Mouse (Mus musculus) kidney, embryonic 14.5 days (tissue): ENCODE results near the gene Slc22a14. TPM values are rescaled to one million over a fixed set of nuclear protein-coding genes. Genes with fewer than 3 reads are reported as not detected.

Source experiments
- ATAC-seq: fragments of 200-750 bp; cut with Nextera tagmentation; 2 replicates; pipeline ENCODE4 v1.8.0; 2017; ENCODE audit warnings: moderate number of reproducible peaks, mild to moderate bottlenecking, moderate TSS enrichment, moderate library complexity; ENCODE audit not compliant: low FRiP score, low TSS enrichment
- H3K27ac ChIP-seq: fragments of 300-500 bp; sonication (generic); 2 replicates; pipeline ENCODE4 v1.5.1; 2014; ENCODE audit warnings: low read depth, mild to moderate bottlenecking, low read length, moderate library complexity, mixed read lengths
- H3K27me3 ChIP-seq: fragments of 300-500 bp; sonication (generic); 2 replicates; pipeline ENCODE4 v1.6.1; 2014; ENCODE audit warnings: mild to moderate bottlenecking, low read length; ENCODE audit not compliant: control insufficient read depth, insufficient read depth
- H3K36me3 ChIP-seq: fragments of 300-500 bp; sonication (generic); 2 replicates; pipeline ENCODE4 v1.6.1; 2014; ENCODE audit warnings: low read length, mixed read lengths; ENCODE audit not compliant: control insufficient read depth, insufficient read depth
- H3K4me1 ChIP-seq: fragments of 300-500 bp; sonication (generic); 2 replicates; pipeline ENCODE4 v1.6.1; 2014; ENCODE audit warnings: low read length, mixed read lengths; ENCODE audit not compliant: control insufficient read depth, insufficient read depth
- H3K4me2 ChIP-seq: fragments of 300-500 bp; sonication (generic); replicated peaks from 2 replicates; pipeline ENCODE4 v1.6.1; 2014; ENCODE audit warnings: low read depth, mild to moderate bottlenecking, low read length
- H3K4me3 ChIP-seq: fragments of 300-500 bp; sonication (generic); 2 replicates; pipeline ENCODE4 v1.5.1; 2014; ENCODE audit warnings: mild to moderate bottlenecking, low read length
- H3K9ac ChIP-seq: fragments of 300-500 bp; sonication (generic); 2 replicates; pipeline ENCODE4 v1.6.1; 2014; ENCODE audit warnings: low read depth, mild to moderate bottlenecking, low read length, moderate library complexity
- H3K9me3 ChIP-seq: fragments of 300-500 bp; sonication (generic); 2 replicates; pipeline ENCODE4 v1.6.1; 2016; ENCODE audit warnings: low read length; ENCODE audit not compliant: control insufficient read depth
- WGBS: fragments of 180-500 bp; shearing (Covaris S2); extraction: QIAGEN DNeasy Blood & Tissue Kit; methylation state at CpG from one replicate; pipeline ENCODE4 v1.1.7; 2014; 5-methylcytosine and 5-hydroxymethylcytosine counted together
- polyA plus RNA-seq: library from polyadenylated mRNA; unstranded; fragments of >200 nt; fragmentation: Nextera tagmentation; extraction: Ambion mirVana; gene quantifications from 2 replicates; pipeline ENCODE4 v1.2.1, GENCODE M21; 2014

The Slc22a14 gene
- polyA plus RNA-seq, 1 experiment from 2014 or later: not detected

- Histone ChIP-seq H3K27me3 (no peaks in the 10 kb centered on the region), H3K36me3 (no peaks in the 10 kb centered on the region), H3K9me3 (peaks cover 6% of the 10 kb centered on the region), H3K4me1 (no peaks in the 10 kb centered on the region), H3K4me3 (no peak overlapping the region), H3K27ac (no peak overlapping the region), H3K4me2 (no peak overlapping the region), H3K9ac (no peak overlapping the region)
- no peak for ATAC-seq
- 93% methylated on average over 5 of the region's 5 CpGs for WGBS
Observed at GRCm38 (mm10) chr9:119205756-119206155, 159.6 kb downstream of the Slc22a14 start.

- 94% methylated on average over 9 of the region's 9 CpGs for WGBS
- no peak overlapping the region for H3K4me2 ChIP-seq
- H3K36me3 ChIP-seq: no peaks in the 10 kb centered on the region
- H3K4me1 ChIP-seq: no peaks in the 10 kb centered on the region
- H3K27me3 ChIP-seq: no peaks in the 10 kb centered on the region
- peaks cover 6% of the 10 kb centered on the region for H3K9me3 ChIP-seq
- H3K27ac ChIP-seq: no peak overlapping the region
- ATAC-seq: no peak
- H3K9ac ChIP-seq: no peak overlapping the region
- no peak overlapping the region for H3K4me3 ChIP-seq
Observed at GRCm38 (mm10) chr9:119203617-119204016, 161.7 kb downstream of the Slc22a14 start.

- H3K4me2 ChIP-seq: no peak overlapping the region
- H3K9ac ChIP-seq: no peak overlapping the region
- WGBS: 89% methylated on average over 5 of the region's 5 CpGs
- H3K4me3 ChIP-seq: no peak overlapping the region
- H3K4me1 ChIP-seq: no peaks in the 10 kb centered on the region
- no peaks in the 10 kb centered on the region for H3K36me3 ChIP-seq
- ATAC-seq: no peak
- no peaks in the 10 kb centered on the region for H3K27me3 ChIP-seq
- peaks cover 6% of the 10 kb centered on the region for H3K9me3 ChIP-seq
- H3K27ac ChIP-seq: no peak overlapping the region
Observed at GRCm38 (mm10) chr9:119201653-119202052, 163.7 kb downstream of the Slc22a14 start.

GRCm38 (mm10) chr9:119199151-119199861, 166.0 kb downstream of the Slc22a14 start:
- H3K4me3 ChIP-seq: no peak overlapping the region
- no peaks in the 10 kb centered on the region for H3K27me3 ChIP-seq
- H3K4me1 ChIP-seq: no peaks in the 10 kb centered on the region
- H3K4me2 ChIP-seq: no peak overlapping the region
- no peak overlapping the region for H3K9ac ChIP-seq
- H3K36me3 ChIP-seq: no peaks in the 10 kb centered on the region
- peaks cover 2% of the 10 kb centered on the region for H3K9me3 ChIP-seq
- 79% methylated on average over 10 of the region's 10 CpGs for WGBS
- ATAC-seq: no peak; the same call in 1 of the 2 replicates
- no peak overlapping the region for H3K27ac ChIP-seq

- Histone ChIP-seq H3K4me3 (no peak overlapping the region), H3K4me1 (no peaks in the 10 kb centered on the region), H3K9me3 (no peaks in the 10 kb centered on the region), H3K4me2 (no peak overlapping the region), H3K36me3 (no peaks in the 10 kb centered on the region), H3K27ac (no peak overlapping the region), H3K9ac (no peak overlapping the region), H3K27me3 (no peaks in the 10 kb centered on the region)
- 39% methylated on average over 11 of the region's 11 CpGs for WGBS
- ATAC-seq: 0 out of 2 replicates have a peak, but pooled peaks have one; percentile 64
Observed at GRCm38 (mm10) chr9:119192202-119192990, 173.0 kb downstream of the Slc22a14 start.

- no peaks in the 10 kb centered on the region for H3K9me3 ChIP-seq
- no peak overlapping the region for H3K27ac ChIP-seq
- H3K36me3 ChIP-seq: no peaks in the 10 kb centered on the region
- no peaks in the 10 kb centered on the region for H3K27me3 ChIP-seq
- no peak for ATAC-seq
- WGBS: 35% methylated on average over 3 of the region's 3 CpGs
- no peak overlapping the region for H3K9ac ChIP-seq
- H3K4me3 ChIP-seq: no peak overlapping the region
- no peak overlapping the region for H3K4me2 ChIP-seq
- H3K4me1 ChIP-seq: no peaks in the 10 kb centered on the region
Observed at GRCm38 (mm10) chr9:119181241-119181728, 184.1 kb downstream of the Slc22a14 start.

GRCm38 (mm10) chr9:119179292-119179691, 186.1 kb downstream of the Slc22a14 start:
- H3K9me3 ChIP-seq: no peaks in the 10 kb centered on the region
- no peaks in the 10 kb centered on the region for H3K36me3 ChIP-seq
- H3K27ac ChIP-seq: no peak overlapping the region
- H3K4me3 ChIP-seq: no peak overlapping the region
- H3K27me3 ChIP-seq: no peaks in the 10 kb centered on the region
- WGBS: 85% methylated on average over 11 of the region's 11 CpGs
- H3K4me1 ChIP-seq: no peaks in the 10 kb centered on the region
- H3K4me2 ChIP-seq: no peak overlapping the region
- H3K9ac ChIP-seq: no peak overlapping the region
- ATAC-seq: no peak

GRCm38 (mm10) chr9:119167608-119168007, 197.7 kb downstream of the Slc22a14 start:
- no peak overlapping the region for H3K27ac ChIP-seq
- no peak overlapping the region for H3K4me3 ChIP-seq
- 0 out of 2 replicates have a peak, but pooled peaks cover 5% of the 10 kb centered on the region for H3K9me3 ChIP-seq
- H3K4me1 ChIP-seq: no peaks in the 10 kb centered on the region
- H3K9ac ChIP-seq: no peak overlapping the region
- WGBS: 82% methylated on average over 2 of the region's 2 CpGs
- ATAC-seq: no peak
- no peaks in the 10 kb centered on the region for H3K27me3 ChIP-seq
- no peak overlapping the region for H3K4me2 ChIP-seq
- no peaks in the 10 kb centered on the region for H3K36me3 ChIP-seq

GRCm38 (mm10) chr9:119165548-119165947, 199.8 kb downstream of the Slc22a14 start:
- ATAC-seq: no peak
- WGBS: 90% methylated on average over 6 of the region's 6 CpGs
- H3K36me3 ChIP-seq: no peaks in the 10 kb centered on the region
- H3K27ac ChIP-seq: no peak overlapping the region
- H3K4me3 ChIP-seq: no peak overlapping the region
- no peaks in the 10 kb centered on the region for H3K4me1 ChIP-seq
- H3K9me3 ChIP-seq: 0 out of 2 replicates have a peak, but pooled peaks cover 5% of the 10 kb centered on the region
- no peak overlapping the region for H3K4me2 ChIP-seq
- no peak overlapping the region for H3K9ac ChIP-seq
- H3K27me3 ChIP-seq: no peaks in the 10 kb centered on the region
